Mouse (Mus musculus) fibroblast of lung, adult 2 months (primary cell): ENCODE measurements around the gene Rbm46.
A peak's percentile ranks its signal among the peaks of the same experiment; 100 is the strongest.

Experiments
- DNase-seq: peaks from one replicate; pipeline ENCODE4 v3.0.0-alpha.2; 2011; ENCODE audit warnings: low read depth

The Rbm46 gene

DNA sequence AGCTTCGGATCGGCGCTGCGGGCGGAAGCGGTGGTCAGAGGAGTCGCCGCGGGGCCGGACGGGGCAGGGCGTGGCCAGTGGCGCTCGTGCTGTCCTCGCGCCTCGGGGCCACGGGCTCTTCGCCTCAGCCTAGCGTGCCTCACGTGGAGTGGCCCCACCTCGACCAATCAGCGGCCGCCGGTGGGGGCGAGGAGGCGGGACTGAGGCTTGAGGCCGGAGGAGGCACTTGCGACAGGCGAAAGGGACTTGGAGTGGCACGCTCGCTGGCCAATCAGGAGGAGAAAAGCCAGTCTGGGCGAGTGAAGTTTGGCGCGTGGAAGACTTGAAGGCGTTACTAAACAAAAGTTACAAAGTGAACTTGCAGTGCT, at the start of gene Rbm46:
Rbm46 (minus strand) TSS at position 112 of the 368 bp plus-strand sequence.
- DNase-seq: no peak

DNA sequence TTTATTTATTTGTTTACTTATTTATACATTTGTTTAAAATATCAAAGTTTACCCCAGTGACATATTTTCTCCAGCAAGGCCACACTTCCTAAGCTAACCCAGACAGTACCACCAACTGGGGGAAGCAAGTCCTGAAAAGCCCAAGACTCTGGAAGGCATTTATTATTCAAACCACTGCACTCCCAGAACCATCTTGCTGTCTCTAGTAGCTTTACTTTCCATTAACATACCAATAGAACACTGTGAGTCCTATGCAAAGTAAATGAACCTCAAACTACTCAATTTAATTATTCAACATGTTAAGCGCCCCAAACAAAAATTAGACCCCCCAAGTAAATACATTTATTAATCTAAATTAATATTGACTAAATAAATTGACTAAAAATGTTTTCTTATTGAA, 39.3 kb upstream of the Rbm46 start:
- no peak for DNase-seq

- DNase-seq: no peak
Observed at GRCm38 (mm10) chr3:82908671-82909070, 32.4 kb upstream of the Rbm46 start.

DNA sequence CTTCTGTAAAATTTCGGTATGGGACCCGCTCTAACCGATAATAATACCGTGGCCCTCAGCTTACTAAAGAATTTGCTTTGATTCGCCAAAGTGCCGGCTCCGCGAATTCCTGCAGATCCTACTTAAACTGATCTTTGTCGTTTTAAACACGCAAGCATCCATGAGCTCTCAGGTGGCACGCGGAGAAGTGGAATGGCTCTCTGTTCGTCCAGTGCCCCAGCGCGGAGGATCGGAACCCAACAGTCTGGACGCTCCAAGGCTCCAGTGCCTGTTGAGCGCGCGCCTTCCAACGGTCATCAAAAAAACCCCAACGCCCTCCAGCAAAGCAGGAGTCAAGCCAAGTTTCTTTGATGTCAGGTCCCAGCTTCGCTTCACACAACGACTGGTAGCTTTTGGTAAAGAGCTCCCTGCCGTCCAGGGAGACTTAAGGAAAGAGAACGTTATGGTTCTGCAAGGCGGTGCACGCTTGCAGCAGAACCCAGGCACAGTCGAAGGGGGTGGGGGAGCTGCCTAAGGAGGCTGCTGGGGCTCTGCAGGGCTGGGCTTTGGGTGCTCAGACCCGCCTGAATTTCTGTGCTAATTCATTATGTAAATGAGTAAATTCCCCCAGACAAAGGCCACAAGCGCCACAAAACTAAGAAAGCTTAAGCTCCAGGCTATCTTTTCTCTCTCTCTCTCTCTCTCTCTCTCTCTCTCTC, 28.1 kb upstream of the Rbm46 start:
- no peak for DNase-seq

DNA sequence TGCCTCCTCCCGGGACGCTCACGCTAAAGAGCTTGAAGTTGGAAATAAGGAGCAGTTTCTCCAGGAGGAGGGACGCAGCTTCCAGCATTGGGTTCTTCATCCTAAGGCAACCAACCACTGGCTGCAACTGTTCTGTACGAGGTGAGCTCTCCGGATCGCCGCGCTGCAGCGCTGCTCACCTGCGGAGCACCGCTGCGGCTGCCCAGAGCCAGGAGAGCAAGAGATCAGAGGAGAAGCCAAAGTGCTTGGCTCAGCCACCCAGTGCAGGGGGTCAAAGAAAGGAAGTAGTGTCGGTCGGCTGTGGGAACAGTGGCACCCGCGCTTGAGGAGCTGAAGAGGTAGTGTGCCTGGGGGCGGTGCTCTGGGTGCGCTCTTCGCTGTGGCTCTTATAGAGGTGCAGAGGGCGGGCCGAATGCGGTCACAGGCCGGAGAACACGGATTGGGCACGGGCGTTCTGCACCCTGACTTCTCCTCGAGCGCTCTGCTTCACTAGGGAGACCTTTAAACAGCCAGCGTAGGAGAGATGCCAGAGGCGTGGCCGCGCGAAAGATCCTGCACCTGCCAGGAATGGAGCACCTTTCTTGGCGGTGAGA, 27.4 kb upstream of the Rbm46 start, which contains the start of gene Lrat:
Lrat (minus strand) TSS at position 361 of the 593 bp plus-strand sequence.
- DNase-seq: no peak

GRCm38 (mm10) chr3:82902757-82903612, 26.7 kb upstream of the Rbm46 start:
- DNase-seq: no peak

- DNase-seq: no peak
Observed at GRCm38 (mm10) chr3:82888842-82889241, 12.6 kb upstream of the Rbm46 start.

GRCm38 (mm10) chr3:82877258-82877657, 975 bp upstream of the Rbm46 start:
- peak; percentile 9 for DNase-seq

- DNase-seq: no peak
Observed at GRCm38 (mm10) chr3:82875671-82876371, 462 bp downstream of the Rbm46 start.

DNA sequence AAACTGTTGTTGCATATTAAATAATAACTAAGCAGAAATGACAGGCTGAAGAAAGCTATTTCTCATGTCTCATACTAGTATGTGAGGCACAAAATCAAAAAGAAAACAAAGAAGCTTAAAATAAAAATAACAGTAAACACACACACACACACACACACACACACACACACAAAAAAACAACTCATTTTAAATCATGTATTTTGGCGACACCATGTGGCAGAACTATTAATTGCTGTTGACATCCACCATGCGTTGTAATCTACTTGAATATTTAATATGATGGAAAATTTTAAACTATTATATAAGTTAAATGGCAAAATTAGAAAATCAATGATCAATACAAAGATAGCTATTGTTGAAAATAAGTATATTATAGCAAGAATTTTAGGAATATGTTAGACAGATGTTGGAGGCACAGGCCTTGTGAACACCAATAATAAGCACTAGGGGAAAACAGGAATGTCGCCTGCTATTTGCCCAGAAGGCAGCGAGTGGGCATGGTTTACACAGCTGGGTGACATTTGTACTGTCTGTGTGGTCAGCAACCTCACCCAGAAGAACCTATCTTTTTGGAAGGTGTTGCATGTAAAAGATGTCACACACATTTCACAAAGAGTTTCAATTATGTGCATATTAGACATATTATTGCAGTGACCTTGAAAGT, 18.7 kb downstream of the Rbm46 start:
- no peak for DNase-seq

DNA sequence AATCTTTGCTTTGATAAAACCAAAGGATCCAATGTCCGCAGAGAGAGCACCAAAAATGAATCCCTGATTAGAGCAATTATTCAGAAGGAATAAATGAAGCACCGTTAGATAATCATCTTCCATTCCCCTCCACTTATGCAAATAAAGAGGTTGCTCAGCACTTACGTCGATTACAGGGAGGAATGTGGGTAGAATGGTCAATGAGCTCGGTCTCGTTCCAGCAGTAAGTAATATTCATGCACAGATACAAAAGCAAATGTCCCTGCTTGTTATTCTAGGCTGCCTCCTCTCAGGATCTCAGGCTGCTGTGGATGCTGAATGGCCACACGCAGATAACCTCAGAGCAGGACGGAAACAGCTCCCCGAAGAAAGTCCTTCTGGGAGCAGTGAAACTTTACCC, 51.1 kb downstream of the Rbm46 start:
- no peak for DNase-seq

- no peak for DNase-seq
Observed at GRCm38 (mm10) chr3:82811851-82812250, 64.4 kb downstream of the Rbm46 start.

DNA sequence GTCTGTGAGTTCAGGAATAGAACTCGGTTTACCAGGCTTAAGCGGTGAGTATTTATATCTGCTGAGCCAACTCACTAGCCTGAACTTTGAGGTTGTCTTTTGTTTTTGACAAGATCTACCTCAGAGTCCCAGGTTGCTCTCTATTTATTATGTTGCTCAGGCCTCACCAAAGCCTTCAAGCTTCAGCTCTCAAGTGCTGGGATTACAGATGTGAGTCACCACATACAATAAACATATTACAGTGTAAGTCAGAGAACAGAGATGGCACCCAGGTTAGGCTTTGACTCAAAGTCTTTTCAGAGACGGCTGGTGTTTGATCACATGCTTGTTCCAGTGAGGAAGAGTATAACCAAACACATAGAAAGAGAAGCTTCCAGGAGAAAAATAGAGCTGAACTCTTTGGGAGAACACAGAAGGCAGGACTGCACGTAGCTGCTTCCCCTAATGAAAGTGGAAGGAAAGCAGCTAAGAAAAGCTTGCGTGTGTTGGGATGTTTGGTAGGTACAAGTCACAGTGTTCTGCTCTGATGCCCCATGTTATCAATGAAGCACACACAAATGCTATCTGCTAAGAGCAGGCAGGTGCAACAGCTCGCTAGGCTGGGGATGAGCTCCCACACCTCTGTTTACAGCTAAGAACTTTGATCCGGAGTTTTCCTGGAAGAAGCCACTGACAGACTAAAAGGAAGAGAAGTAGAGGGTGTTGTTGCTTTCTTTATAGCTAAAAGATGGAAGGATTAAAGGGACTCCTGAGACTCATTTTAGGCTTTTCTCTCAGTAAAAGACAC, 65.8 kb downstream of the Rbm46 start:
- no peak for DNase-seq

DNA sequence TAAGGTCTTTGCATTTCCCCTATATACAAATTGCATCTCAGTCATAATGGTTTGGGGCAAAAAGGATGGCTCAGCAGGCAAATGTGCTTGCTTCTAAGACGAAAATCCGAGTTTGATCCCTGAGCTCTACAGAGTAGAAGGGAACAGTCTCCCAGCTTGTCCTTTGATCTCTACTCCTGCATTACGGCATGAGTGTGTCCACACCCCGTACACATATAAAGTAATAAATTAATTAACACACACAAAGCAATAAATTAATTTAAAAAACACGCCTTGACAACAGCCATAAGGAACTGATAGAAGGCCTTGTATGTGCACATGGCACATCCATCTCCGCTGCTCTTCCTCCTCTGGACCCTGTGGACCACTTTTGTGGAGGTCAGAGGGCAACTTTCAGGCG, 66.5 kb downstream of the Rbm46 start:
- DNase-seq: no peak

GRCm38 (mm10) chr3:82808323-82808911, 67.9 kb downstream of the Rbm46 start:
- no peak for DNase-seq

DNA sequence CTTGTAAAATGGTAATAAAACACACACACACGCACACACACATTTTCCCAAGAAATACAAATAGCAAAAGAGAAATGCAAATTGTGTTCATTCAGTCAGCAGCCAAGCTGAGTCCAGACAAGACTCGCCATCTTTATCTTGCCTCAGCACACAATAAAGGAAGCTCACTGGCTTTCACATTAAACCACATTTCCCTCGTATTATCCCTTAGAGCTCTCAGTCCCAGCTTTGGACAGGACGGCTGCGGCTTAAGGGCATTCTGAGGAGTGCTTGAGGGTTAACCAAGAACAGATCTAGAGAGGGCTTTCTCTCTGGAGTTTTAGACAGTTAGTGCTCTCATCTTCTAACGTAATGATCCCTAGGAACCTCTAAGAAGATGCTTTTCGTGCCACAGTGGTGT, 71.0 kb downstream of the Rbm46 start:
- DNase-seq: no peak

GRCm38 (mm10) chr3:82800470-82800843, 75.8 kb downstream of the Rbm46 start:
- no peak for DNase-seq

GRCm38 (mm10) chr3:82799735-82800469, 76.4 kb downstream of the Rbm46 start:
- DNase-seq: no peak

DNA sequence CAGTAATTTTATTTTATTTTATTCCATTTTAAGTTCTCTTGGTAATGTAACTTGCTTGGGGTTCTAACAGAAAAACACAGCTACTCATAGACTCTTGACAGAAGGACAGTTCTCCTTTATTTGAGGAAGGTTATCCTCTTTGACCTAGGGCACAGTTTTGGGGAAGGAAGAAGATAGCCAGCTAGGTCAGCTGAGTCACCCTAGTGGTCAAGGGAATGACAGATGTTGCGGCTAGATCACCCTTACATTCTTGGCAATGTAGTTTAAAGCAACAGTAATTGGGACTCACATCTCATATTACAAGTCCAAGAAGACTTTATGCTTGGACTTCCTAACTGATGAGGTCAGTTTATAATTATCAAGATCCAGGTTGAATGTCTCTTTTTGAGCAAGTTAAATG, 82.6 kb downstream of the Rbm46 start:
- DNase-seq: no peak

DNA sequence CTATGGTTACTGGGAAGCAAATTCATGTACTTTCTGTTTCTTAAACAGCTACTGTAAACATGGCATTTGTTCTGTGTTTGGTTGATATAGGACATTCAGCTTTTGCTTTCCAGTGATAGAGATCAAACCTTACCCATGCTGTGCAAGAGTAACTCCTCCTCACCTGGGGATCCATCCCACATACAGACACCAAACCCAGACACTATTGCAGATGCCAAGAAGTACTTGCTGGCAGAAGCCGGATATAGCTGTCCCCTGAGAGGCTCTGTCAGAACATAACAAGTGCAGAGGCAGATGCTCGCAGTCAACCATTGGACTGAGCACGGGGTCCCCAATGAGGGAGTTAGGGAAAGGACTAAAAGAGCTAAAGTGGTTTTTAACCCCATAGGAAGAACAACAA, 84.6 kb downstream of the Rbm46 start:
- no peak for DNase-seq
